Mouse (Mus musculus): ENCODE data around the gene Dpf2. TPM values are rescaled to one million over a fixed set of nuclear protein-coding genes. Genes with fewer than 3 reads are reported as not detected.
A peak's percentile ranks its signal among the peaks of the same experiment; 100 is the strongest.

Gene Dpf2
- polyA plus RNA-seq, 1 experiment from 2014 or later = 109 TPM

GRCm38 (mm10) chr19:5849843-5850527, 62.8 kb downstream of the Dpf2 start:
- Histone ChIP-seq H3K9me3 (no peaks in the 10 kb centered on the region), H3K4me1 (replicated peaks) (peaks cover 60% of the 10 kb centered on the region), H3K27me3 (replicated peaks) (no peaks in the 10 kb centered on the region), H3K4me3 (replicated peaks) (no peak overlapping the region), H3K36me3 (peaks cover 5% of the 10 kb centered on the region; the same call in 1 of the 2 replicates), H3K27ac (peak overlapping the region; percentile 83), H3K9ac (no peak overlapping the region; the same call in 1 of the 2 replicates), H3K4me2 (replicated peaks) (peak overlapping the region; percentile 38)
- peak; percentile 20 for ATAC-seq
- 23% methylated on average over 11 of the region's 11 CpGs for WGBS

GRCm38 (mm10) chr19:5848826-5849672, 63.8 kb downstream of the Dpf2 start:
- Histone ChIP-seq H3K4me3 (replicated peaks) (no peak overlapping the region), H3K27me3 (replicated peaks) (no peaks in the 10 kb centered on the region), H3K4me1 (replicated peaks) (peaks cover 69% of the 10 kb centered on the region), H3K27ac (peak overlapping the region; percentile 99), H3K4me2 (replicated peaks) (peak overlapping the region; percentile 74), H3K36me3 (peaks cover 5% of the 10 kb centered on the region; the same call in 1 of the 2 replicates), H3K9ac (peak overlapping the region; percentile 43), H3K9me3 (no peaks in the 10 kb centered on the region)
- no peak for ATAC-seq
- WGBS = 32% methylated on average over 13 of the region's 13 CpGs

GRCm38 (mm10) chr19:5848032-5848825, 64.6 kb downstream of the Dpf2 start:
- Histone ChIP-seq H3K4me3 (replicated peaks) (no peak overlapping the region), H3K9me3 (no peaks in the 10 kb centered on the region), H3K4me2 (replicated peaks) (peak overlapping the region; percentile 74), H3K9ac (peak overlapping the region; percentile 43), H3K27me3 (replicated peaks) (no peaks in the 10 kb centered on the region), H3K27ac (peak overlapping the region; percentile 99), H3K36me3 (peaks cover 5% of the 10 kb centered on the region; the same call in 1 of the 2 replicates), H3K4me1 (replicated peaks) (peaks cover 76% of the 10 kb centered on the region)
- ATAC-seq = no peak
- 28% methylated on average over 14 of the region's 14 CpGs for WGBS

- no peaks in the 10 kb centered on the region for H3K9me3 ChIP-seq
- H3K4me1 ChIP-seq (replicated peaks) = peaks cover 71% of the 10 kb centered on the region
- peak overlapping the region; percentile 40 for H3K4me3 ChIP-seq (replicated peaks)
- peak overlapping the region; percentile 74 for H3K4me2 ChIP-seq (replicated peaks)
- peaks cover 3% of the 10 kb centered on the region; the same call in 1 of the 2 replicates for H3K36me3 ChIP-seq
- H3K9ac ChIP-seq = peak overlapping the region; percentile 43
- no peak for ATAC-seq
- no peaks in the 10 kb centered on the region for H3K27me3 ChIP-seq (replicated peaks)
- WGBS = 61% methylated on average over 4 of the region's 4 CpGs
- peak overlapping the region; percentile 99 for H3K27ac ChIP-seq
These were observed 65.5 kb downstream of the Dpf2 start for GRCm38 (mm10) chr19:5847306-5847796.

GRCm38 (mm10) chr19:5846557-5847305, 66.1 kb downstream of the Dpf2 start:
- Histone ChIP-seq H3K27ac (peak overlapping the region; percentile 99), H3K4me2 (replicated peaks) (peak overlapping the region; percentile 74), H3K9ac (peak overlapping the region; percentile 44), H3K36me3 (no peaks in the 10 kb centered on the region; the same call in 1 of the 2 replicates), H3K4me3 (replicated peaks) (peak overlapping the region; percentile 40), H3K4me1 (replicated peaks) (peaks cover 68% of the 10 kb centered on the region), H3K27me3 (replicated peaks) (no peaks in the 10 kb centered on the region), H3K9me3 (no peaks in the 10 kb centered on the region)
- peak; percentile 80 for ATAC-seq
- 6% methylated on average over 16 of the region's 16 CpGs for WGBS

Other genes with a start within 250 kb of the Dpf2 start
- 21.5 and 23.8 TPM in 2 replicates for gene Sipa1, start 249.3 kb downstream of the Dpf2 start, polyA plus RNA-seq (2015; fragmentation: Nextera tagmentation; extraction: Ambion mirVana)
- gene Map3k11, start 224.3 kb downstream of the Dpf2 start, polyA plus RNA-seq (2015; fragmentation: Nextera tagmentation; extraction: Ambion mirVana) = 33.7 and 36.3 TPM in 2 replicates
- gene Pcnx3, start 224.1 kb downstream of the Dpf2 start, polyA plus RNA-seq (2015; fragmentation: Nextera tagmentation; extraction: Ambion mirVana) = 16.3 and 16.8 TPM in 2 replicates
- 0.29 and 0.43 TPM in 2 replicates for gene Kcnk7, start 208.6 kb downstream of the Dpf2 start, polyA plus RNA-seq (2015; fragmentation: Nextera tagmentation; extraction: Ambion mirVana)
- gene Ehbp1l1, start 186.7 kb downstream of the Dpf2 start, polyA plus RNA-seq (2015; fragmentation: Nextera tagmentation; extraction: Ambion mirVana) = 38.6 and 40.1 TPM in 2 replicates
- 68.7 and 69.6 TPM in 2 replicates for gene Fam89b, start 183.4 kb downstream of the Dpf2 start, polyA plus RNA-seq (2015; fragmentation: Nextera tagmentation; extraction: Ambion mirVana)
- 20.7 and 21.7 TPM in 2 replicates for gene Ltbp3, start 172.1 kb downstream of the Dpf2 start, polyA plus RNA-seq (2015; fragmentation: Nextera tagmentation; extraction: Ambion mirVana)
- gene Scyl1, start 141.6 kb downstream of the Dpf2 start, polyA plus RNA-seq (2015; fragmentation: Nextera tagmentation; extraction: Ambion mirVana) = 60.6 and 60.9 TPM in 2 replicates
- gene Frmd8, start 37.7 kb downstream of the Dpf2 start, polyA plus RNA-seq (2015; fragmentation: Nextera tagmentation; extraction: Ambion mirVana) = 26.9 and 28.0 TPM in 2 replicates
- 3.5 and 4.2 TPM in 2 replicates for gene Slc25a45, start 35.2 kb downstream of the Dpf2 start, polyA plus RNA-seq (2015; fragmentation: Nextera tagmentation; extraction: Ambion mirVana)
- 1.9 and 2.7 TPM in 2 replicates for gene Tigd3, start 18.9 kb downstream of the Dpf2 start, polyA plus RNA-seq (2015; fragmentation: Nextera tagmentation; extraction: Ambion mirVana)
- gene Cdc42ep2, start 11.8 kb upstream of the Dpf2 start, polyA plus RNA-seq (2015; fragmentation: Nextera tagmentation; extraction: Ambion mirVana) = 11.9 and 12.4 TPM in 2 replicates
- gene Pola2, start 51.2 kb upstream of the Dpf2 start, polyA plus RNA-seq (2015; fragmentation: Nextera tagmentation; extraction: Ambion mirVana) = 64.0 and 65.8 TPM in 2 replicates
- gene Slc22a20, start 73.1 kb upstream of the Dpf2 start, polyA plus RNA-seq (2015; fragmentation: Nextera tagmentation; extraction: Ambion mirVana) = not detected in 2 replicates
- gene Capn1, start 102.9 kb upstream of the Dpf2 start, polyA plus RNA-seq (2015; fragmentation: Nextera tagmentation; extraction: Ambion mirVana) = 10.3 and 10.4 TPM in 2 replicates
- 24.2 and 27.4 TPM in 2 replicates for gene Syvn1, start 133.6 kb upstream of the Dpf2 start, polyA plus RNA-seq (2015; fragmentation: Nextera tagmentation; extraction: Ambion mirVana)
- gene Mrpl49, start 144.8 kb upstream of the Dpf2 start, polyA plus RNA-seq (2015; fragmentation: Nextera tagmentation; extraction: Ambion mirVana) = 72.7 and 78.4 TPM in 2 replicates
- 876 and 881 TPM in 2 replicates for gene Fau, start 144.8 kb upstream of the Dpf2 start, polyA plus RNA-seq (2015; fragmentation: Nextera tagmentation; extraction: Ambion mirVana)
- 30.1 and 31.9 TPM in 2 replicates for gene Znhit2, start 148.2 kb upstream of the Dpf2 start, polyA plus RNA-seq (2015; fragmentation: Nextera tagmentation; extraction: Ambion mirVana)
- gene Tm7sf2, start 155.4 kb upstream of the Dpf2 start, polyA plus RNA-seq (2015; fragmentation: Nextera tagmentation; extraction: Ambion mirVana) = 34.8 and 34.9 TPM in 2 replicates
- 61.2 and 64.5 TPM in 2 replicates for gene Vps51, start 164.2 kb upstream of the Dpf2 start, polyA plus RNA-seq (2015; fragmentation: Nextera tagmentation; extraction: Ambion mirVana)
- not detected in 2 replicates for gene Tmem262, start 167.0 kb upstream of the Dpf2 start, polyA plus RNA-seq (2015; fragmentation: Nextera tagmentation; extraction: Ambion mirVana)
- gene Gm28374, start 169.2 kb upstream of the Dpf2 start, polyA plus RNA-seq (2015; fragmentation: Nextera tagmentation; extraction: Ambion mirVana) = 1.3 and 2.2 TPM in 2 replicates
- gene Zfpl1, start 171.9 kb upstream of the Dpf2 start, polyA plus RNA-seq (2015; fragmentation: Nextera tagmentation; extraction: Ambion mirVana) = 58.5 and 61.3 TPM in 2 replicates
- 32.3 and 32.9 TPM in 2 replicates for gene Cdca5, start 172.0 kb upstream of the Dpf2 start, polyA plus RNA-seq (2015; fragmentation: Nextera tagmentation; extraction: Ambion mirVana)
- gene AC131692.1, start 181.4 kb upstream of the Dpf2 start, polyA plus RNA-seq (2015; fragmentation: Nextera tagmentation; extraction: Ambion mirVana) = 0.18 and 0.37 TPM in 2 replicates
- 28.9 and 38.8 TPM in 2 replicates for gene Naaladl1, start 192.8 kb upstream of the Dpf2 start, polyA plus RNA-seq (2015; fragmentation: Nextera tagmentation; extraction: Ambion mirVana)
- 44.3 and 44.7 TPM in 2 replicates for gene Sac3d1, start 205.6 kb upstream of the Dpf2 start, polyA plus RNA-seq (2015; fragmentation: Nextera tagmentation; extraction: Ambion mirVana)
- gene Snx15, start 215.3 kb upstream of the Dpf2 start, polyA plus RNA-seq (2015; fragmentation: Nextera tagmentation; extraction: Ambion mirVana) = 31.7 and 33.8 TPM in 2 replicates
- 0.80 and 1.3 TPM in 2 replicates for gene Batf2, start 228.0 kb upstream of the Dpf2 start, polyA plus RNA-seq (2015; fragmentation: Nextera tagmentation; extraction: Ambion mirVana)
- 99.2 and 103 TPM in 2 replicates for gene Arl2, start 228.5 kb upstream of the Dpf2 start, polyA plus RNA-seq (2015; fragmentation: Nextera tagmentation; extraction: Ambion mirVana)